Mouse (Mus musculus) thymus, postnatal 36 days (tissue): ENCODE measurements at regions not wholly inside any gene's neighbourhood (a gene's known extent, or its start where the extent isn't known, plus 50 kb on each side); places are given as distances from the start of the nearest gene placed in this dataset.

ENCODE experiments used
- DNase-seq, 2 experiments: peaks; one replicate each; pipeline ENCODE4 v3.0.0; 2022; ENCODE audit warnings: mixed read lengths in 2 of 2

- no peak for DNase-seq
These were observed 167.1 kb downstream of the Fam169b start for GRCm38 (mm10) chr7:68440661-68441150.

GRCm38 (mm10) chr7:68428946-68429345, 155.3 kb downstream of the Fam169b start:
- DNase-seq, result no peak

- DNase-seq, result no peak
These were observed 142.3 kb downstream of the Fam169b start for GRCm38 (mm10) chr7:68415890-68416289.

- DNase-seq, result no peak
These were observed 139.1 kb downstream of the Fam169b start for GRCm38 (mm10) chr7:68412786-68413185.
